Mouse (Mus musculus): ENCODE measurements around the gene Ddr1. TPM values are rescaled to one million over a fixed set of nuclear protein-coding genes. Genes with fewer than 3 reads are reported as not detected.
A peak's percentile ranks its signal among the peaks of the same experiment; 100 is the strongest.
"Not testable (repeated sequence)": the region's sequence is repeated elsewhere in the genome, so short reads cannot be mapped to it uniquely, and the experiment has no call there.

Ddr1 gene
- polyA plus RNA-seq, 1 experiment: 91.2 TPM

DNA sequence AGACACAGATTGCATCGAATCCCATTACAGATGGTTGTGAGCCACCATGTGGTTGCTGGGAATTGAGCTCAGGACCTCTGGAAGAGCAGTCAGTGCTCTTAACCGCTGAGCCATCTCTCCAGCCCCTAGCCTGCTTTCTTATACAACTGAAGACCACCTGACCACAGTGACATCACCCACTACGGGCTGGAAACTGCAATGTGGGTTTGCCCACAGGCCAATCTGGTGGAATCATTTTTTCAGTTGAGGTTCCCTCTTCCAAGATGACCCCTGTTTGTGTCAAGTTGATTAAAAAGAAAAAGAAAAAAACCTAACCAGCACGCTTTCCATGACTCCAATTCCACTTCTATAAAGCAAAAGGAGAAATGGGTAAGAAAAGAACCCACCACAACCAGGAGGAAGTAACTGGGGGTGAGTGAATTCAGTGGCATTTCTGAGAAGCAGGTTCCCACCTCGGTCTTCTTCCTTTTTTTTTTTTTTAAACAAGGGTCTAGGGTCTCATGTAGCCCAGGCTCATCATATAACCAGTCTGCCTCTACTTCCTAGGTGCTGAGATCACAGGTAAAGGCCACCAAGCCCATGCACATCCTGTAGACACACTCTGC, 36.0 kb upstream of the Ddr1 start:
- no peak for TF ChIP-seq POLR2A (IDR thresholded peaks at IDR 0.05; ENCODE audit: low read depth, low read length)
- TF ChIP-seq CTCF (conservative IDR thresholded peaks at IDR 0.05; ENCODE audit: insufficient read depth, insufficient read length, low read depth, low read length): no peak
- H3K27me3 ChIP-seq (replicated peaks; ENCODE audit: control insufficient read depth, insufficient read depth, low read length): no peaks in the 10 kb centered on the region
- H3K27ac ChIP-seq (ENCODE audit: insufficient read depth, low read depth, low read length): no peak overlapping the region
- DNase-seq: no peak
- no peaks in the 10 kb centered on the region for H3K4me1 ChIP-seq (ENCODE audit: control insufficient read depth, insufficient read depth, low read length)
- no peak overlapping the region for H3K4me3 ChIP-seq (ENCODE audit: insufficient read depth, low read depth, low read length)
- WGBS: 77% methylated on average over 5 of the region's 5 CpGs
- no peaks in the 10 kb centered on the region for H3K36me3 ChIP-seq (ENCODE audit: control insufficient read depth, insufficient read depth, low read length)

- WGBS: 8% methylated on average over 6 of the region's 6 CpGs
- TF ChIP-seq POLR2A (IDR thresholded peaks at IDR 0.05; ENCODE audit: low read depth, low read length) (no peak), CTCF (conservative IDR thresholded peaks at IDR 0.05; ENCODE audit: insufficient read depth, insufficient read length, low read depth, low read length) (peak; percentile 93)
- DNase-seq: peak; percentile 95
- H3K4me3 ChIP-seq (ENCODE audit: insufficient read depth, low read depth, low read length): no peak overlapping the region
- H3K27ac ChIP-seq (ENCODE audit: insufficient read depth, low read depth, low read length): no peak overlapping the region
- H3K4me1 ChIP-seq (ENCODE audit: control insufficient read depth, insufficient read depth, low read length): no peaks in the 10 kb centered on the region
- no peaks in the 10 kb centered on the region for H3K27me3 ChIP-seq (replicated peaks; ENCODE audit: control insufficient read depth, insufficient read depth, low read length)
- no peaks in the 10 kb centered on the region for H3K36me3 ChIP-seq (ENCODE audit: control insufficient read depth, insufficient read depth, low read length)
Observed at GRCm38 (mm10) chr17:35739675-35740074, 35.3 kb upstream of the Ddr1 start.

GRCm38 (mm10) chr17:35737743-35738142, 33.3 kb upstream of the Ddr1 start:
- TF ChIP-seq POLR2A (IDR thresholded peaks at IDR 0.05; ENCODE audit: low read depth, low read length): no peak
- TF ChIP-seq CTCF (conservative IDR thresholded peaks at IDR 0.05; ENCODE audit: insufficient read depth, insufficient read length, low read depth, low read length): peak; percentile 81
- Histone ChIP-seq H3K4me1 (ENCODE audit: control insufficient read depth, insufficient read depth, low read length) (no peaks in the 10 kb centered on the region), H3K27ac (ENCODE audit: insufficient read depth, low read depth, low read length) (no peak overlapping the region), H3K4me3 (ENCODE audit: insufficient read depth, low read depth, low read length) (no peak overlapping the region), H3K36me3 (ENCODE audit: control insufficient read depth, insufficient read depth, low read length) (no peaks in the 10 kb centered on the region), H3K27me3 (replicated peaks; ENCODE audit: control insufficient read depth, insufficient read depth, low read length) (no peaks in the 10 kb centered on the region)
- peak; percentile 90 for DNase-seq
- WGBS: 13% methylated on average over 12 of the region's 12 CpGs

DNA sequence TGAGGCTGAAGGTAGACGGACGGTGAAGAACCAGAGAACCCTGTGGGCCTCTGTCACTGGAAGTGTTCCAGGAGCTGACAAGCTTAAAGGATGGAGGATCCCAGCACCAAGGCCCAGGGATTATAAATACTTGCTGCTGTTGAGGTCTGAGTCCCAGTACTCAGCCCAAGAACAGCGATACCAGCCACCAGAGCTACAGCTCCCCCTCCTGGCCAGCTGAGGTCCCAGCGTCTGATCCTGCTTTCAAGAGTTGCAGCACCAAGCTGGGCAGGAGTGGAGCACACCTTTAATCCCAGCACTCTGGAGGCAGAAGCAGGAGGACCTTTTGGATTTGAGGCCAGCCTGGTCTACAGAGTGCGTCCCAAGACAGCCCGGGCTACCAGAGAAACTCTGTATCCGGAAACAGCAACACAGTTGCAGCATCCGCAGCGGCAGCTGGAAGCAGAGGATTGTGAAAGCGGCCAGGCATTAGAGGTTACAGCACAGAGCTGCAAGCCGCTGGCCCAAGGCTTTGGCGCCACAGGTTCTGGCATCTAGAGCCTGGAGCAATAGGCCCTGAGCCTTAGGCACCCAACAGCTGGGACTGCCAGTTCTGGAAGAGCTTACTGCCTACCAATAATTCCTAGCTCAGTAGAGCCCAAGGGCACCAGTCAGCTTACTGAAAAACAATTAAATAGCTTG, 32.0 kb upstream of the Ddr1 start:
- Histone ChIP-seq H3K4me1 (ENCODE audit: control insufficient read depth, insufficient read depth, low read length) (no peaks in the 10 kb centered on the region), H3K36me3 (ENCODE audit: control insufficient read depth, insufficient read depth, low read length) (no peaks in the 10 kb centered on the region), H3K27ac (ENCODE audit: insufficient read depth, low read depth, low read length) (no peak overlapping the region), H3K4me3 (ENCODE audit: insufficient read depth, low read depth, low read length) (no peak overlapping the region), H3K27me3 (replicated peaks; ENCODE audit: control insufficient read depth, insufficient read depth, low read length) (no peaks in the 10 kb centered on the region)
- TF ChIP-seq CTCF (conservative IDR thresholded peaks at IDR 0.05; ENCODE audit: insufficient read depth, insufficient read length, low read depth, low read length) (peak; percentile 85), POLR2A (IDR thresholded peaks at IDR 0.05; ENCODE audit: low read depth, low read length) (no peak)
- peak; percentile 84 for DNase-seq
- 42% methylated on average over 12 of the region's 12 CpGs for WGBS

- Histone ChIP-seq H3K4me1 (ENCODE audit: control insufficient read depth, insufficient read depth, low read length) (no peaks in the 10 kb centered on the region), H3K27ac (ENCODE audit: insufficient read depth, low read depth, low read length) (no peak overlapping the region), H3K36me3 (ENCODE audit: control insufficient read depth, insufficient read depth, low read length) (no peaks in the 10 kb centered on the region), H3K4me3 (ENCODE audit: insufficient read depth, low read depth, low read length) (no peak overlapping the region), H3K27me3 (replicated peaks; ENCODE audit: control insufficient read depth, insufficient read depth, low read length) (no peaks in the 10 kb centered on the region)
- no peak for DNase-seq
- WGBS: 86% methylated on average over 2 of the region's 2 CpGs
- TF ChIP-seq POLR2A (IDR thresholded peaks at IDR 0.05; ENCODE audit: low read depth, low read length) (no peak), CTCF (conservative IDR thresholded peaks at IDR 0.05; ENCODE audit: insufficient read depth, insufficient read length, low read depth, low read length) (no peak)
Observed at GRCm38 (mm10) chr17:35734478-35734877, 30.1 kb upstream of the Ddr1 start.

DNA sequence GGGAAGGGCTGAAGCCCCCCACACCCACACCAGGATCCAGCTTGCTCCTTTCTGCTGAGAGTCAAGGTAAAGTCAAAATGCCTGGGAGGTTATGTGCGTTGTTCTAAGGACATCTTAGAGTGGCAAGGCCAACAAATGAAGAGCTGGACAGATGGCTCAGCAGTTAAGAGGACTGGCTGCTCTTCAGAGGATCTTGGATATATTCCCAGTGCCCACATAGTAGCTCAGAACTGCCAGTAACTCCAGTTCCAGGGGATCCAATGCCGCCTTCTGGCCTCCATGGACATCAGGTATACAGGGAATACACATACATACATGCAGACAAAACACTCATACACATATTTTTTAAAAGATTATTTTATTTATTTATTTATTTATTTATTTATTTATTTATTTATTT, 29.0 kb upstream of the Ddr1 start:
- Histone ChIP-seq H3K27ac (ENCODE audit: insufficient read depth, low read depth, low read length) (no peak overlapping the region), H3K4me3 (ENCODE audit: insufficient read depth, low read depth, low read length) (no peak overlapping the region), H3K36me3 (ENCODE audit: control insufficient read depth, insufficient read depth, low read length) (no peaks in the 10 kb centered on the region), H3K4me1 (ENCODE audit: control insufficient read depth, insufficient read depth, low read length) (no peaks in the 10 kb centered on the region), H3K27me3 (replicated peaks; ENCODE audit: control insufficient read depth, insufficient read depth, low read length) (no peaks in the 10 kb centered on the region)
- TF ChIP-seq CTCF (conservative IDR thresholded peaks at IDR 0.05; ENCODE audit: insufficient read depth, insufficient read length, low read depth, low read length): no peak
- no peak for TF ChIP-seq POLR2A (IDR thresholded peaks at IDR 0.05; ENCODE audit: low read depth, low read length)
- 95% methylated on average over 2 of the region's 2 CpGs for WGBS
- no peak for DNase-seq

DNA sequence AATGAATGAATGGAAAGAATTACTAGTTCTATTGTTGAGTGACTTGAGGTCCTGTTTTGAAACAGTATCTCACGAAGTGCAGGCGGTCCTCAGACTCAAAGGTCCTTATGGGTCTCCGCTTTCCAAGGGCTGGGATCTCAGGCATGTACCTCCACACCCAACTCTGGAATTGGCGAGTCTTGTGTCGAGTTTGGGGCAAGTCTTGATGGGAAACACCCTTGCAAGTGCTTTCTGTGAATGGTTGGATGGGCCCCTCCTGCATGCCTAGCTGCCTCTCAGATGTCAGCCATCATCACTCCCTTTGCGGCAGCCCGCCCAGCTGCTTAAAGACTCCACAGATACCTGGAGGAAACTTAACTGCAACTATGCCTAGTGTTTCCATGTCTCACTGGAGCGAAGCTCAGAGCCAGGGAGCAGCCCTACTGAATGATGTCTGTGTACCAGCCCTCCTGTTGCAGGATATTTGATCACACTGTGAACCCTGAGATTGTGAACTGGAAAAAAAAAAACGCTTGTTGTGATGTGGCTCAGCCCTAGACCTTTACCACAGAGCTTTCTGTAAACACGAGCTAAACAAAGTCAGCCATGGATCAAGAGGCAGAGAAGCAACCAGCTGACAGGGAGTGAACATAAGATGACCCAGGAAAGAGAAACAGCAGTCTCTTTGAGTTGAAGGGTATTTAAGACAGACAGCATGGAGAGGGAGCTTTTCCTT, 27.2 kb upstream of the Ddr1 start:
- WGBS: 54% methylated on average over 10 of the region's 10 CpGs
- TF ChIP-seq CTCF (conservative IDR thresholded peaks at IDR 0.05; ENCODE audit: insufficient read depth, insufficient read length, low read depth, low read length): no peak
- no peak for TF ChIP-seq POLR2A (IDR thresholded peaks at IDR 0.05; ENCODE audit: low read depth, low read length)
- Histone ChIP-seq H3K4me1 (ENCODE audit: control insufficient read depth, insufficient read depth, low read length) (no peaks in the 10 kb centered on the region), H3K36me3 (ENCODE audit: control insufficient read depth, insufficient read depth, low read length) (no peaks in the 10 kb centered on the region), H3K27me3 (replicated peaks; ENCODE audit: control insufficient read depth, insufficient read depth, low read length) (no peaks in the 10 kb centered on the region), H3K27ac (ENCODE audit: insufficient read depth, low read depth, low read length) (no peak overlapping the region), H3K4me3 (ENCODE audit: insufficient read depth, low read depth, low read length) (no peak overlapping the region)
- DNase-seq: no peak

DNA sequence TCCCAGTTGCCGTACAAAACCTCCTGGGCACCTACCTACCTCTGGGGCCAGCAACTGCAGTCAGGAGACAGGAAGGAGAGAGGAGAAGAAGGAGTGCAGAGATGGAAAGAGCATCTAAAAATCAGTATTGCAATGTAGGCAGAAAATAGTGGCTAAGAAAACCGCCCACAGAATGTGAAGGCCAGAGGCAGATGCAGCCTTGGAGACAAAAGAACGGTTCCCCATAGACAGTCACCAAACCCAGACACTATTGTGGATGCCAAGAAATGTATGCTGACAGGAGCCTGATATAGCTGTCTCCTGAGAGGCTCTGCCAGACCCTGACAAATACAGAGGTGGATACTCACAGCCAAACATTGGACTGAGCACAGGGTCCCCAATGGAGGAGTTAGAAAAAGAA, 25.7 kb upstream of the Ddr1 start:
- H3K27ac ChIP-seq (ENCODE audit: insufficient read depth, low read depth, low read length); H3K4me3 ChIP-seq (ENCODE audit: insufficient read depth, low read depth, low read length); H3K4me1 ChIP-seq (ENCODE audit: control insufficient read depth, insufficient read depth, low read length); H3K27me3 ChIP-seq (replicated peaks; ENCODE audit: control insufficient read depth, insufficient read depth, low read length); H3K36me3 ChIP-seq (ENCODE audit: control insufficient read depth, insufficient read depth, low read length); DNase-seq: not testable (repeated sequence)
- 85% methylated on average over 3 of the region's 3 CpGs for WGBS
